Mouse (Mus musculus) adrenal gland, adult 10 weeks (tissue): ENCODE data around the gene Erg28. TPM values are rescaled to one million over a fixed set of nuclear protein-coding genes. Genes with fewer than 3 reads are reported as not detected.

ENCODE experiments used
- polyA plus RNA-seq: library from polyadenylated mRNA; stranded (reverse); fragments of 350-450 nt; fragmentation: Illumina TruSeq; extraction: RNeasy Lipid Tissue Mini Kit (QIAGEN cat#74804); gene quantifications from one replicate; pipeline ENCODE4 v1.2.3, GENCODE M21; 2014; ENCODE audit warnings: low read depth, low replicate concordance

The Erg28 gene
- 105 TPM for polyA plus RNA-seq

DNA sequence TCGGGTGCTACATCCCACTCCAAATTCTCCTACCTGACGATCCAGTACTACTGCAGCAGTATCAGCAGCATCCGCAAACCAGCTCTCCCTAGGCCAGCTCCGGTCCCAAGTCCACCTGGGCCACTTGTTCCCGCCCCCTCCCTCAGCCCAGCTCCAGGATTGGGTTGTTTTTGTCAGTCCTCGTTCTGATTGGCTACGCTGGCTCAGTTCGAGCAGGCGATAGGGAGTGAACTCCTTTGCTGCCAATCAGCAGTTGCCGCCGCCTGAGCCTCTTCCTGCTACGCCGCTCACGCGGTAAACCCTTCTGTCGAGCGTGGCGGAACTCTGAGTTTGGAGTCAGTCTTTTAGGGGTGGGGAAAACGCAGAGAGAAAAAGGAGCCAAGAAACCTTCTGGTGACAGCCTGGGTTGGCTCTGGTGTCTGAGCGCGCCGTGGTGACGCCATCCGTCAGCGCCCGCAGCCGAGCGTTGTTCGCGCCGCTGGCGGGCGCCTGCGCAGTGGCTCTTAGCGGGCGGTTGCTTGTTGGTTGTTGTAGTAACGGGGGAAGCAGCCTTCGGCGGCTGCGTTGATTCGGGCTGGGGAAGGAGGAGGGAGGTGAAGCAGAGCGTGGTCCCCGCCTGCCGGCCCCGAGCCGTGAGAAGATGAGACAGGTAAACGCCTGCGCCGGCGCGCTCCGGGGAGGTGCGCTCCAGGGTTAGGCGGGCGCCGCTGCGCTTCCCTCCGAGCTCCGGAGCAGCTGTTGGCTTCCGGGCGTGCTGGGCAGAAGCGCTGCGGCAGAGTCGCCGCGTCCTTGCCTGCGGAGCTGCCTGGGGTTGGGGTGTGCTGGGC, at the start of gene Erg28, which contains the start of gene Ttll5:
TSS of gene Erg28 (minus strand) at position 113 of the 827 bp plus-strand sequence.
TSS of gene Ttll5 (plus strand) at position 222 of the 827 bp plus-strand sequence.

Other genes starting within 250 kb of the Erg28 start
- gene Jdp2, start 225.5 kb downstream of the Erg28 start, polyA plus RNA-seq, result 0.87 TPM
- gene Batf, start 137.9 kb downstream of the Erg28 start, polyA plus RNA-seq, result not detected
- gene Flvcr2, start 78.0 kb downstream of the Erg28 start, polyA plus RNA-seq, result 1.4 TPM
- gene Ttll5, start 109 bp upstream of the Erg28 start, polyA plus RNA-seq, result 15.0 TPM